Mouse (Mus musculus) cerebellum, postnatal 4 days (tissue): ENCODE measurements around the gene Ank3.

Source experiments
- DNase-seq, 2 experiments: peaks; one replicate each; pipeline ENCODE4 v3.0.0; 2022; ENCODE audit warnings: low spot score in 2 of 2, mixed read lengths in 1 of 2

The Ank3 gene

DNA sequence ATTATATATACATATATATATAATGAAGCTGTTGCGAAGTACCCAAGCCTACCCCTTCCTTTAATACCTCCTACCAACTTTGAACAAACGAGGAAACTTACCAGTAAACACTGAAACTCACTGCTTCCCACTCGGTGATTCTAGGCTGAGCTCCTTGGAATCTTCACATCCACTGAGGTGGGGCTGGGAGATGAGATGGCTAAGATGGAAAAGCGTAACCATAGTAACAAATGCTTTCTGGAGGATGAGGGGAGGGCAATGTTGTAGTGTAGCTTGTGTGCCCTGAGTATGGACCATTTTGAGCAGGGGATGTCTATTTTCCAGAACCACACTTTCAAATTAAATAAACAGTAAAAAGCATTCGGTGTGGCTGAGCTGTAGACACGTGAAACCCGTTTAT, 364.4 kb downstream of the Ank3 start:
- no peak for DNase-seq

GRCm38 (mm10) chr10:69764402-69764801, 365.8 kb downstream of the Ank3 start:
- DNase-seq = no peak

GRCm38 (mm10) chr10:69777065-69777645, 378.6 kb downstream of the Ank3 start:
- no peak for DNase-seq

DNA sequence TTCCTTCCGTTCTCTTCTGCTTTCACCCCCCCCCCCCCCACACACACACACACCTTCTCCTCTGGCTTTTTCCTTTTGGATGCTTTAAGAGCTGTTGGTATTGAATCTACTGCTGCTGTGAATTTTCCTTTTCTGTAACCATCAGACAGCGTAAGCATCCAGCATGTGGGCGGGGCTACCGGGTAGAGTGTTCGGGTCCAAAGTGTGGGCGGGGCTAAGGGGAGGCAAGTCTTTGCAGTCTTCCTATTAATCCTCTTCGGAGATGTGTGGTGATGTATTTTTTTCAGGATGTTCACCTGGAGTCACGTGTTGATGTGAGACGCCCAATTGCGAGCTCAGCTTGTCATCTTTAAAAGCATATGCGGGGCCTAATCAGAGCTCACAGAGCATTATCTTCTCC, 379.2 kb downstream of the Ank3 start:
- DNase-seq = no peak

DNA sequence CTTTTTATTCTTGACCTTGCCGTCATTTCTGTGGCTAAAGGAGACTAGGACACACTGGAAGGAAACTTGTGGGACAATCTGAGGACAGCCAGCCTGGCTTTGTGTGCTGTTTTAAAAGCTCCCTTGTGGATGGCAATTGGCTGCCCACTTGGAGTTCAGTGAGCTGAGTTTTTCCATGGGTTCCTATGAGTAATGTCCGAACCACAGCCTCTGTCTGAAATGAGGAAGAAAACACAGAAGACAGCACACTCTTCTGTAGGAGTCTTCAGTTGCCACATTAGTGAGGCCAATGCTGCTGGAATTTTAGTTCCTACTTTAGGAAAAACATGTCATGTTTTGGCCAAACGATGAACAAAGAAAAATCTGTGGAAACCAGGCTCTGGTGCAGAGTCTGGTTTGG, 380.7 kb downstream of the Ank3 start:
- no peak for DNase-seq

GRCm38 (mm10) chr10:69781491-69781890, 382.9 kb downstream of the Ank3 start:
- peak in 1 of 2 experiments; percentile 54 for DNase-seq

DNA sequence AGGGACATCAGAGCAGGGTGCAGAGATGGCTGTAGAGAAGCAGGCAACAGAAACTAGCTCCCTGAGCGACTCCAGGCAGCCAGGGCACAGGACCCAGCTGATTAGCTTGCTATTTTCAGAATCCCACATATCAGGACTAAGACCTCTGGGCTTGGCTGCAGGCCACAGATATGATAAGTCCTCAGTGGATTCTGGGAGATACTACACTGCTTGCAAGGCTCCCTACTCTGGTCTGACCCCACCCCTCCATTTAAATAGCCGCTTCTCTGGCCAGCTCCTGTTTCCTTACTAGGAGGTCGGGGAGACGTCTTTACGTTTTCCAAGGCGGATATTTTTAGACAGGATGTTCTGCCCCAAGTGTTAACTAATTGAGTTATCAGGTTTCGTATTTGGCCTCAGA, 386.7 kb downstream of the Ank3 start:
- DNase-seq = no peak

- DNase-seq = no peak
Measured at GRCm38 (mm10) chr10:69785692-69786091, 387.1 kb downstream of the Ank3 start.

GRCm38 (mm10) chr10:69786220-69786993, 387.8 kb downstream of the Ank3 start:
- no peak for DNase-seq

GRCm38 (mm10) chr10:69787379-69787778, 388.8 kb downstream of the Ank3 start:
- DNase-seq = no peak

DNA sequence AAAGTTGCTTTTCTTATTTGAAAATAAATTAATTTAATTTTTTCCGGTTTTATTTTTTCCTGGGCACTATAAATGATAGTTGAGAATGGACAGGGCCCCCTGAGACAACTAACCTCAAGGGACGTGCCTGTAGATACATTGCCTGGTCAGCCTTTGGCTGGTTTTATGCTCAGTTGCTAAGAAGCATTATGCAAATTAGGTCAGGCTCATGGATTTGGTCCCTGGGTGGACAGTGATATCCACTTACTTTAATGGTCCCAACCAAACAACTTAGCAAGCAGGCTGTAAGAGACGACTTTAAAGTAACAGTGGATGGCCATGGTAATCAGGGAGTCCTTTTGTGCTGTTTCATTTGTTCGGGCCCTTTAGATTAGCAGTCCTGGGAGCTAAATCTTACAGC, 392.0 kb downstream of the Ank3 start:
- DNase-seq = no peak

DNA sequence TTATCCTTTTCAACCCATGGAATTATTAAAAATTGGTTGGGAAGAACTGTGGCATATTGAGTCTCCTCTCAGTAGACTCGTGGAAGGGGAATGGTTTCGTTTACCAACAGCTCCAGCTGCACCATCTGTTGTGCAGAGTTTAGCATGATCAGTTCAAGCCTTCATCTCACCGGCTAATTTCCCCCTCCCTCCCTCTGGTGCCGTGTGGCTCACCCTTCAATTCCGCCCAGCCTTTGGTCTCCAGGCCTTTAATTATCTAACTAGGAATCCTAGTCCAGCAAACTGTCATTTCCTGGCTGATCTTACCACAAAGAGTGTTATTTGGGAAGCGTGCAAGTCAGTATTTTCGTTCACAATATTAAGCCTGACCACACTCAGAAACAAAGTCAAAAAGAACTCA, 393.4 kb downstream of the Ank3 start:
- DNase-seq = no peak

GRCm38 (mm10) chr10:69792400-69792799, 393.8 kb downstream of the Ank3 start:
- no peak for DNase-seq

DNA sequence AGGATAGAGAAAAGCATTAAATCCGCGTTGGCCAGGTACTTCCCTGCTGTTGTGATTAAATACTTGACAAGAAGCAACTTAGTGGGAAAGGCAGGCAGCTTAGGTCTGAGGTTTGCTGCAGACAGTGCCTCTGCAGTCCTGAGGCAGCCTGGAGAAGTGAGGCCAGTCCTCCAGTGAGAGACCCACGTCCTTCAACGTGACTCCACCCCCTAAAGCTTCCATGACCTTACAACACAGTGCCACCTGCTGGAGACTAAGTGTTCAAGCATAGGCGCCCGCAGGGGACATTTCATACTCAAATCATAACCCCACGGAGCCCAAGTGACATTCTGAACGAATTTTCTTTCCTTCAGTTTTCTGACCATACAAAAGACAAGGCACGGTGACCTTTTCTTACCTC, 394.5 kb downstream of the Ank3 start:
- DNase-seq = peak; percentile 36 to 57

DNA sequence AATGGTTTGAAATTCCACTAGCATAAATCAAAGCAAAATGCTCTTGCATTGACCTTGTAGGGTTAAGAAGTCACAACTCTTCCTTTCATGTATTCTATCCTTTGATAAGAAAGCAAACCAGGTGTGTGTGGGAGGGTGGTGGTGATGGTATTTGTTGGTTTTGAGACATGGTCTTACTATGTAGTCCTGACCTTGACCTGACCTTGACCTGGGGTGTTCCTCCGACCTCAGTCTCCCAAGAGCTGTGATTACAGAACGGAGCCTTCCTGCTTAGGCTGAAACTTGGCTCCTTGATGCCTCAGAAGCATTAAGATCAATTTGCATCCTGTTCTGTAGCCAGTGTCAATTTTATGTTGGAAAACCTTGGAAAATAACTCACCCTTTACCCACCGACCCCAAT, 397.1 kb downstream of the Ank3 start:
- no peak for DNase-seq

DNA sequence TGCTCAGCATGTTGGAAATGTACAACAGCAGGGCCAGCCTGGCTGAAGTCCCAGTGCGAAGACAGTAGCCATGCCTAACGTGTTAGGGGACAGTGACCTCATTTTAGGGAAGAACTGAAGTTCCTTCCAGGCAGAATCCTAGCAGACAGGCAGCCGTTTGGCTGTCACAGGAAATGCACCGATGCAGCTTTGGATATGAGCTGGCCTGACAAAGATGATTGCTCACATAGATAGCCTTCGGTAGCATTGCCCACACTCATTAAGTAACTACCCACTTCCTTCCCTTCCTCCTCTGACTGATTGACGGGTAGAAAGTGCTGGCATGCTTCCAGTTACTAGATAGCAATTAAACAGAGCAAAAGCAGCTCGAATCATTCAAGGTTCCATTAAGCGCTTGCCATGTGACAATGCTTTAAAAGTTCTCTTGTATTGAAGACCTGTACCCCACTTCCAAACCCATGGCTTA, 397.9 kb downstream of the Ank3 start:
- peak in 1 of 2 experiments; percentile 28 for DNase-seq

- no peak for DNase-seq
Measured at GRCm38 (mm10) chr10:69803135-69803756, 404.7 kb downstream of the Ank3 start.

- no peak for DNase-seq
Measured at GRCm38 (mm10) chr10:69804613-69805012, 406.0 kb downstream of the Ank3 start.

GRCm38 (mm10) chr10:69810785-69811184, 412.2 kb downstream of the Ank3 start:
- no peak for DNase-seq

DNA sequence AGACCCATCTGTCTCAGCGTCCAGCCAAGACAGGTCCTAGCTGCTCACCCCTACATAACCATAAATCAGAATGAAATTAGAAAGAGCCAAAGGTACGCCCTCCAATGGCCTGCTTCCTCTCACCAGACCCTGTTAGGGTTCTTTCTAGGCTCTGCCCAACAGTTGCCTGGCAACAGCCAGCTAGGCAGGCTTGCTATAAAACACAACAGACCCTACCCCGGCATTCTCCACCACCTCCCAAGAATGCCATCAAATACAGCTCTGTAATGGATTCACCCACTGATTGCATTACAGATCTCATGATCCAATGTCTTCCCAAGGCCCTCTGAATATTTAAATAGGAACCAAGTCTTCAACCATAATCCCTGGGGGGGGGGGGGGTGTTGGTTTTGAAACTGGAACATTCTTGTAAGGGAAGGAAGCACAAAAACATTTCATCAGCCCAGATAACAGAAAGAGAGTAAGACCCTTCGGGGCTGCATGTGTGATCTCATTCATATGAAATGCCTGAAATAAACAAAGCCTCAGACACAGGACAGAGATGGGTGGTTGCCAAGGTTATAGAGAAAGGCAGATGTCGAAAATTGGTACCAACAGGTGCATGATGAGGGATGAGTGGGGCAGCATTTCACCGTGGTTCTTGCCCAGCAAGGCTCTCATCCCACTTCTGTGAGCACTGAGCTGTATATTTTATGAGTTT, 415.4 kb downstream of the Ank3 start:
- no peak for DNase-seq

- DNase-seq = no peak
Measured at GRCm38 (mm10) chr10:69821245-69821644, 422.7 kb downstream of the Ank3 start.

DNA sequence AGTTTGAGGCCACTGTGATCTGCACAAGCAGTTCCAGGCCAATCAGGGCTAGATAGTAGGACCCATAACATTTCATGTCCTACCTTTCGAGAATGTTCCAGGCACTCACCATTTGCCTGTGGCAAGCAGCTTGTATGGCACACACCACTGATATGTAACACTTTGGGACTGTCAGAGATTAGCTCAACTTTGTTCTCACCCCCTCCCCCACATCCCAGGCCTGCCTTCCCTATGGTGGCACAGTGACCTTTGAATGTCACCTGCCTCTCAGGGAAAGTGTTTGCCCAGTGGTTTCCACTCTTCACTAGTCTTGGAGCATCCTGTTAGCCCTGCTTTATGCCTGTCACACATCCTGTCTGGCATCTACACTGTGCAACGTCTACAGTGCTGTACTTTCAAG, 430.2 kb downstream of the Ank3 start:
- DNase-seq = no peak
